Mouse (Mus musculus) brain, embryonic 14.5 days (tissue): ENCODE measurements around the gene Psme1.
A peak's percentile ranks its signal among the peaks of the same experiment; 100 is the strongest.

Experiments
- CTCF ChIP-seq: fragments of 200-500 bp; IDR thresholded peaks from 2 replicates; pipeline ENCODE4 v1.5.1; 2012; ENCODE audit warnings: inconsistent platforms, mild to moderate bottlenecking, moderate library complexity, borderline replicate concordance; ENCODE audit not compliant: insufficient read depth, insufficient read length; ENCODE audit errors: extremely low read depth
- POLR2A ChIP-seq: fragments of 200-500 bp; IDR thresholded peaks from 2 replicates; pipeline ENCODE4 v1.6.1; 2012; ENCODE audit warnings: mild to moderate bottlenecking, inconsistent platforms, borderline replicate concordance; ENCODE audit not compliant: poor library complexity, insufficient read depth, insufficient read length, severe bottlenecking; ENCODE audit errors: extremely low read depth

DNA sequence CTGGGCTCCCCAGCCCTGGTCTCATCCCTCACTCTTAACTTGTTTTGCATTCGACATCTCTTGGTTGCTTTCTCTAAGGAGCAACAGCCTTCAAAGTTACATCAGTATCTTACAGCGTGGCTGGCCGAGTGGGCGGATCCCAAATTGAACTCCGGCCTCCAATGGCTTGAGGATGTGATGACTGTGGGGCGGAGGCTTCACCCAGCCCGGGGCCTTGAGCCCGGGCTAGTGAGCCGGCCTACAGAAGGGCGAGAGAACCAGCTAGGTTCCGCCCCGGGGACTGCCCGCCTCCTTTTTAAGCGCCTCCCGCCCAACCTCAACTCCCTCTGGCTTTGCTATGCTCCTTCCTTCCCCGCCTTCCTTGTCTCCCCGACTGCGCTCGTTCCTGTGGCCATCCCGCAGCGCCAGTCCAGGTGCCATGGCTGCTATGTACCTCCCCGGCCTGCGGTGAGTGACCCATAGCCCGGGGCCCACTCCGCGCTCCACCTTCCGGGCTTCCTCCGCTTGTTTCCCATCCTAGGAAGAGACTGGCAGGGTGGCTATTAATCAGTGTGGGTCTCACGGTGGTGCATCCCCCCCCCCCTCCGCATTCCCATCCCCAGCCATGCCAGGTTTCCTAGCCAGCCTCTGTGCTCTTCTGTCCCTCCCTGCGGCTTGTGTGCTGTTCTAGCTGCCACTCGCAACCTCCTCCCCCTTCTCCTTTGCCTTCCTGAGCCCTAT is 37.7 kb upstream of the Psme1 start, which contains the start of gene Pck2:
- TF ChIP-seq CTCF (no peak), POLR2A (peak; percentile 21; the same call in 1 of the 2 replicates)
